Mouse (Mus musculus) heart, embryonic 10.5 days (tissue): ENCODE results near the gene Hnrnpf. TPM values are rescaled to one million over a fixed set of nuclear protein-coding genes. Genes with fewer than 3 reads are reported as not detected.
"Not testable (repeated sequence)": the region's sequence is repeated elsewhere in the genome, so short reads cannot be mapped to it uniquely, and the experiment has no call there.

Source experiments
- DNase-seq: peaks from one replicate; pipeline ENCODE4 v3.0.0-alpha.2; 2017; ENCODE audit warnings: low spot score
- H3K27ac ChIP-seq: fragments of 300-500 bp; sonication (generic); 2 replicates; pipeline ENCODE4 v1.5.1; 2016; ENCODE audit warnings: mild to moderate bottlenecking
- H3K27me3 ChIP-seq: fragments of 300-500 bp; sonication (generic); 2 replicates; pipeline ENCODE4 v1.6.1; 2016; ENCODE audit warnings: mild to moderate bottlenecking; ENCODE audit not compliant: poor library complexity, insufficient read depth, severe bottlenecking
- H3K36me3 ChIP-seq: fragments of 300-500 bp; sonication (generic); 2 replicates; pipeline ENCODE4 v1.6.1; 2016; ENCODE audit warnings: mild to moderate bottlenecking, moderate library complexity
- H3K4me1 ChIP-seq: fragments of 300-500 bp; sonication (generic); 2 replicates; pipeline ENCODE4 v1.6.1; 2016; ENCODE audit warnings: mild to moderate bottlenecking
- H3K4me3 ChIP-seq: fragments of 300-500 bp; sonication (generic); 2 replicates; pipeline ENCODE4 v1.5.1; 2016; ENCODE audit warnings: mild to moderate bottlenecking, moderate library complexity
- H3K9me3 ChIP-seq: fragments of 300-500 bp; sonication (generic); 2 replicates; pipeline ENCODE4 v1.6.1; 2016; ENCODE audit warnings: mild to moderate bottlenecking, moderate library complexity
- WGBS: fragments of 180-500 bp; shearing (Covaris S2); methylation state at CpG from one replicate; pipeline ENCODE4 v1.1.7; 2016; 5-methylcytosine and 5-hydroxymethylcytosine counted together
- polyA plus RNA-seq: library from polyadenylated mRNA; unstranded; fragments of >200 nt; fragmentation: Nextera tagmentation; extraction: Ambion mirVana; gene quantifications from 2 replicates; pipeline ENCODE4 v1.2.1, GENCODE M21; 2016

Gene Hnrnpf
- polyA plus RNA-seq: 660 and 767 TPM in 2 replicates

GRCm38 (mm10) chr6:117900126-117901080 is at the start of gene Hnrnpf:
Gene Hnrnpf (plus strand): TSS chr6:117900324.
- Histone ChIP-seq H3K27ac (peak within 1 kb of the TSS; percentile 38; the same call in 1 of the 2 replicates), H3K27me3 (no peaks in the 10 kb centered on the region), H3K36me3 (no peaks in the 10 kb centered on the region), H3K4me1 (peaks cover 11% of the 10 kb centered on the region), H3K9me3 (no peaks in the 10 kb centered on the region), H3K4me3 (no peak within 1 kb of the TSS)
- 62% methylated on average over 17 of the region's 17 CpGs for WGBS
- DNase-seq: no peak

GRCm38 (mm10) chr6:117851747-117852146 is 48.4 kb upstream of the Hnrnpf start:
- DNase-seq: no peak
- Histone ChIP-seq H3K27me3 (no peaks in the 10 kb centered on the region), H3K9me3 (no peaks in the 10 kb centered on the region), H3K4me3 (no peak overlapping the region), H3K4me1 (no peaks in the 10 kb centered on the region), H3K36me3 (peaks cover 22% of the 10 kb centered on the region), H3K27ac (no peak overlapping the region)
- 49% methylated on average over 2 of the region's 2 CpGs for WGBS

GRCm38 (mm10) chr6:117857990-117858389 is 42.1 kb upstream of the Hnrnpf start:
- 74% methylated on average over 1 of the region's 1 CpGs for WGBS
- Histone ChIP-seq H3K4me3 (no peak overlapping the region), H3K36me3 (no peaks in the 10 kb centered on the region), H3K27me3 (no peaks in the 10 kb centered on the region), H3K27ac (no peak overlapping the region), H3K9me3 (no peaks in the 10 kb centered on the region), H3K4me1 (peaks cover under 1% of the 10 kb centered on the region; the same call in 1 of the 2 replicates)
- no peak for DNase-seq

- peak within 1 kb of the TSS; percentile 88 for H3K27ac ChIP-seq
- H3K27me3 ChIP-seq: no peaks in the 10 kb centered on the region
- H3K4me3 ChIP-seq: peak within 1 kb of the TSS; percentile 83
- H3K36me3 ChIP-seq: no peaks in the 10 kb centered on the region
- peaks cover 6% of the 10 kb centered on the region; the same call in 1 of the 2 replicates for H3K4me1 ChIP-seq
- DNase-seq: no peak
- WGBS: 66% methylated on average over 6 of the region's 6 CpGs
- H3K9me3 ChIP-seq: no peaks in the 10 kb centered on the region
Measured at GRCm38 (mm10) chr6:117861848-117862247, 38.3 kb upstream of the Hnrnpf start, which contains the start of gene Zfp239. Gene Zfp239 (plus strand): TSS chr6:117862100.

GRCm38 (mm10) chr6:117862465-117862864 is 37.7 kb upstream of the Hnrnpf start:
- Histone ChIP-seq H3K27ac (peak overlapping the region; percentile 88), H3K36me3 (no peaks in the 10 kb centered on the region), H3K9me3 (no peaks in the 10 kb centered on the region), H3K4me1 (peaks cover 6% of the 10 kb centered on the region; the same call in 1 of the 2 replicates), H3K27me3 (no peaks in the 10 kb centered on the region), H3K4me3 (peak overlapping the region; percentile 83)
- 64% methylated on average over 8 of the region's 8 CpGs for WGBS
- no peak for DNase-seq

- DNase-seq: peak; percentile 91
- Histone ChIP-seq H3K4me1 (peaks cover 6% of the 10 kb centered on the region; the same call in 1 of the 2 replicates), H3K27me3 (no peaks in the 10 kb centered on the region), H3K36me3 (no peaks in the 10 kb centered on the region), H3K9me3 (no peaks in the 10 kb centered on the region), H3K4me3 (peak overlapping the region; percentile 83), H3K27ac (peak overlapping the region; percentile 88)
- whole genome bisulfite sequencing: 3% methylated on average over 26 of the region's 26 CpGs
Measured at GRCm38 (mm10) chr6:117862899-117863620, 37.1 kb upstream of the Hnrnpf start.

- H3K27me3 ChIP-seq: no peaks in the 10 kb centered on the region
- H3K27ac ChIP-seq: no peak overlapping the region
- no peaks in the 10 kb centered on the region for H3K9me3 ChIP-seq
- peaks cover 6% of the 10 kb centered on the region; the same call in 1 of the 2 replicates for H3K4me1 ChIP-seq
- H3K4me3 ChIP-seq: peak overlapping the region; percentile 83
- no peaks in the 10 kb centered on the region for H3K36me3 ChIP-seq
- WGBS: 91% methylated on average over 8 of the region's 8 CpGs
- DNase-seq: no peak
Measured at GRCm38 (mm10) chr6:117863751-117864150, 36.4 kb upstream of the Hnrnpf start.

GRCm38 (mm10) chr6:117868187-117868586 is 31.9 kb upstream of the Hnrnpf start:
- Histone ChIP-seq H3K36me3 (no peaks in the 10 kb centered on the region), H3K9me3 (no peaks in the 10 kb centered on the region), H3K4me3 (no peak overlapping the region), H3K27me3 (no peaks in the 10 kb centered on the region), H3K27ac (no peak overlapping the region), H3K4me1 (peaks cover 3% of the 10 kb centered on the region; the same call in 1 of the 2 replicates)
- DNase-seq: no peak
- WGBS: 81% methylated on average over 8 of the region's 8 CpGs

- no peaks in the 10 kb centered on the region for H3K36me3 ChIP-seq
- DNase-seq: no peak
- 62% methylated on average over 14 of the region's 14 CpGs for WGBS
- no peaks in the 10 kb centered on the region for H3K4me1 ChIP-seq
- H3K27me3 ChIP-seq: no peaks in the 10 kb centered on the region
- H3K4me3 ChIP-seq: no peak overlapping the region
- H3K27ac ChIP-seq: no peak overlapping the region
- no peaks in the 10 kb centered on the region for H3K9me3 ChIP-seq
Measured at GRCm38 (mm10) chr6:117871034-117871433, 29.1 kb upstream of the Hnrnpf start.

- not testable (repeated sequence) for H3K4me3 ChIP-seq, H3K4me1 ChIP-seq, H3K9me3 ChIP-seq, H3K27ac ChIP-seq, DNase-seq, H3K36me3 ChIP-seq, H3K27me3 ChIP-seq
- 75% methylated on average over 7 of the region's 7 CpGs for WGBS
Measured at GRCm38 (mm10) chr6:117873450-117873849, 26.7 kb upstream of the Hnrnpf start.

GRCm38 (mm10) chr6:117874621-117875281 is 25.4 kb upstream of the Hnrnpf start:
- Histone ChIP-seq H3K36me3 (no peaks in the 10 kb centered on the region), H3K27me3 (no peaks in the 10 kb centered on the region), H3K4me1 (no peaks in the 10 kb centered on the region), H3K27ac (no peak overlapping the region), H3K4me3 (no peak overlapping the region), H3K9me3 (no peaks in the 10 kb centered on the region)
- DNase-seq: no peak
- WGBS: 80% methylated on average over 3 of the region's 3 CpGs

GRCm38 (mm10) chr6:117878700-117879407 is 21.3 kb upstream of the Hnrnpf start:
- Histone ChIP-seq H3K36me3 (no peaks in the 10 kb centered on the region), H3K9me3 (no peaks in the 10 kb centered on the region), H3K4me1 (peaks cover 11% of the 10 kb centered on the region), H3K27ac (peak overlapping the region; percentile 99), H3K27me3 (no peaks in the 10 kb centered on the region), H3K4me3 (peak overlapping the region; percentile 66)
- DNase-seq: peak; percentile 96
- 10% methylated on average over 26 of the region's 26 CpGs for WGBS
